Mouse (Mus musculus) cerebellum, adult 9-11 months (tissue): ENCODE results near the gene Sh2b3.

Source experiments
- DNase-seq: peaks from one replicate; pipeline ENCODE4 v3.0.0; 2022

Gene Sh2b3

DNA sequence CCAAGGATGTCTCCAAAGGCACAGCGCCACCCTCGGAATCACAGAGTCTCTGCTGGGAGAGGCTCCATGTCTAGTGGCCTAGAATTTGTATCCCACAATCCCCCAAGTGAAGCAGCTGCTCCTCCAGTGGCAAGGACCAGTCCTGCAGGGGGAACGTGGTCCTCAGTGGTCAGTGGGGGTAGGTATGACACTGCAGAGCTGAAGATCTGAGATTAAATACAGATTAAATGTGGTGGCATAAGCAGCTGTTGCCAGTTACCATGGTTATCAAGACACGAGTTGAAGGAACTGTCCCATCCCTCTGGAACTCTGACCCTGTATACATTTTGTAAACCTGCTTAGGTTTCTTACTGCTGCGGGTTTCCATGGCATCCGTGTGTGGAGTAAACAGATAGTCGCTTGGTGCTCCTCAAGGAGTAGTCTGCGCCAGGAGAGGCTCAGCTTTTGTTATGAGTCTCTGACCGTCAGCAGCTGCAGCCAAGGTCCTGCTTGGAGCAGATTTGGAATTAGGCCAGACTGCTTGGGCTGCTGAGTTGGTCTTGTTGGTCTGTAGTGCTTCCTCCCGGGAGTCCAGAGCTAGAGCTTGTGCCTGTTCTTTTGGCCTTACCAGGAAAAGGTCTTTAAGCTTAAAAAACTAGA lies 53.5 kb downstream of the Sh2b3 start:
- DNase-seq = no peak

- DNase-seq = no peak
Observed at GRCm38 (mm10) chr5:121782467-121782866, 55.0 kb downstream of the Sh2b3 start.

GRCm38 (mm10) chr5:121780180-121780579 lies 57.3 kb downstream of the Sh2b3 start:
- DNase-seq = no peak

DNA sequence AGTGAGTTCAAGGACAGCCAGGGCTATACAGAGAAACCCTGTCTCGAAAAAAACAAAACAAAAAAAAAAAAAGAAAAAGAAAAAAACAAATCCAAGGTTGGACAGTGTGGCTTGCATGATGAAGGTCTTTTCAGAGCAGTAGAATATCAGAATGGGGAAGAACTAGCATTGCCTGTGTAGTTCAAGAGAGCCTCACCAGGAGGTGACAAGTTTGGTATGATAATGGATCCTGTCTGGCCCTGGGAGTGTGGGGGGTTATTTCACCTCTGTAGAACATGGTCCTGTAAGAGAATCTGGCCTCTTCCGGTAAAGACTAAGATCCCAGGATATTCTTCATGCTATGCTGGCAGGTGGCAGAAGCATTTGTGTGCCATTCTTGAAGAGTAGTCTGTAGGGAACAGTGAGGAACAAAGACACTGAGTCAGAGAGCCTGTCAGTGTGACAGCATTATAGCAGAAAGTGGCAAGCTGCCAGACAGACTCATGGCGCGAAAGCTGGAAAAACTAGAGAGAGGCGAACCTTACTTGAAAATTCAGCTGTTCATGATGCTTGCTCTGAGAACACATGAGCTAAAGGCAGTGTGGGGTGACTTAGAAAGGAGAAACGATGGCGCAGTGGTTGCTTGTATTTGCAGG lies 58.8 kb downstream of the Sh2b3 start:
- DNase-seq = no peak

GRCm38 (mm10) chr5:121771611-121772010 lies 65.8 kb downstream of the Sh2b3 start:
- no peak for DNase-seq

DNA sequence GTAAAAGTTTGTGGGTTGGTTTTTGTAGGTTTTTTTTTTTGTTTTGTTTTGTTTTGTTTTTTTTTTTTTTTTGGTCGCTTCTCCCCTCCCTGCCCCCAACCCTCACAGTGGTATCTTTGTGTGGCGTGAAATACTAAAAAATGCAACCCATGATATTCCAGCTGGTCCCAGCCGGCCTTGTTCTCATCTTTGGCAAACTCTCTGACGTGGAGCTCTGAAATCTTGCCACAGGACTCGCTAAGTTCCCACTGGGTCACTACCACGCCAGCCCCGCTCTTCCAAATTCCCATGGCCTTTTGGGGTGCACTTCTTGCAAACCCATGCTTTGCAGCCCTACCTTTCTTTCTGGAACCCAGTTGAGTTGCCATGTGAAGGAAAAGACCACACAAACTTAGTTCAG lies 67.6 kb downstream of the Sh2b3 start:
- no peak for DNase-seq

DNA sequence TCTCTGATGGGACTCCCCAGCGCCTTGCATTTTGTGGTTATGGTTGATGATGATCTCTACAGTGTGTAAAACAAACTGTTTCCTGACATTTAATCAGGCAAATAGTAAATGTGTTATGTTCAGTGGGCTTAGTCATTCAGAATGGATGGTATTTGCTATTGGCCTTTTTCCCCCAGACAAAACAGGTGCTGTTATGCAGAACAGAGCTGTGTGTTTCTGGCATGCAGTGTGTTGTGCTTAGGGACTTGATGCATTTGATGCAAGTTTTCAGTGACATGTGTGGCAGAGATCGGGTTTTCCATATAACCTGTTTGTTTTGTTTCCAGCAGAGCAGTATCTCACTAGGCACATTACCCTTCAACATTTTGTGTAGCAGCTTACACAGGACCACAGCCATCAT lies 69.9 kb downstream of the Sh2b3 start:
- DNase-seq = no peak

DNA sequence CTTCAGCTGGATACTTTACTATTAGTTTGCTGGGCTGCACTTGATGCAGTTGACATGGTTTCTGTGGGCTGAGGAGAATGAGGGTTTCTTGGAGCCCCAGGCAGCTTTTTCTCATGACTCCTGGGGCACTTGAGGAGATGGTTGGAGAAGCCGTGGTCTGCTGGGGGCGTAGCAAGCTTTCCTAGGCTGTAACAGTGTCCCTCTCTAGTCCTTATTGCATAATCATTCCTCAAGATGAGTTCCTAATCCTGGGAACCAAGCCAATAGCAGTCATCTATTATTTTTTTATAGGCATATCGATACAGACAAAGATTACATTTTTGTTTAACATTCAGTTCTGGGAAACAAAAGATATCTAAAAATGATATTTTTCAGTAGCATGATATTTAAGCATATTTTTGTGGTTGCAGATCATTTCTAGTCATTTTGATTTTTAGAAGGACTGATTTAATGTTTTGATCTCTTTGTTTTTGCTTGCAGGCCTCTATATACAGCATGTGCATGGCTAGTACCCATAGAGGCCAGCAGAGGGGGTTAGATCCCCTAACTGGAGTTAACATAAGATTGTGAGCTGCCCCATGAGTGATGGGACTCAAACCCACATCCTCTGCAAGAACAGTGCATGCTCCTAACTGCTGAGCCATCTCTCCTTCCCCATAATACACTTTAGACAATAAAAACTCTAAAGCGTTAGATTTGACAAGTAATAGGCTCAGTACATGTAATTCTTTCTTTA lies 71.2 kb downstream of the Sh2b3 start:
- no peak for DNase-seq
